Mouse (Mus musculus): Measurements from ENCODE around the gene Ackr3. TPM values are rescaled to one million over a fixed set of nuclear protein-coding genes. Genes with fewer than 3 reads are reported as not detected.

The Ackr3 gene
- total and polyA plus RNA-seq, 3 experiments: not detected

- no peaks in the 10 kb centered on the region for H3K27me3 ChIP-seq (ENCODE audit: control insufficient read depth in 1 of 2, insufficient read depth in 2 of 2, low read length in 2 of 2)
- no peak for DNase-seq (ENCODE audit: low read depth, low spot score)
- TF ChIP-seq MXI1 (IDR thresholded peaks at IDR 0.05; ENCODE audit: low read depth, low read length): no peak
- no peak for TF ChIP-seq HCFC1 (IDR thresholded peaks at IDR 0.05; ENCODE audit: low read depth, low read length)
- no peak for TF ChIP-seq MEF2A (IDR thresholded peaks at IDR 0.05; ENCODE audit: extremely low read depth, insufficient replicate concordance, low read depth, low read length, poor library complexity, severe bottlenecking)
- no peak for TF ChIP-seq CTCF (IDR thresholded peaks at IDR 0.05 in 2 of 3, conservative IDR thresholded peaks at IDR 0.05 in 1 of 3; ENCODE audit: control insufficient read depth in 1 of 3, insufficient read depth in 1 of 3, low read depth in 2 of 3, low read length in 3 of 3, poor library complexity in 1 of 3, severe bottlenecking in 1 of 3)
- no peak for TF ChIP-seq SIN3A (IDR thresholded peaks at IDR 0.05; ENCODE audit: low read length)
- TF ChIP-seq MAFK (IDR thresholded peaks at IDR 0.05; ENCODE audit: borderline replicate concordance, low read depth, low read length): no peak
- TF ChIP-seq BHLHE40 (IDR thresholded peaks at IDR 0.05; ENCODE audit: borderline replicate concordance, low read depth, low read length): no peak
- TF ChIP-seq ZMIZ1 (IDR thresholded peaks at IDR 0.05; ENCODE audit: low read depth, low read length): no peak
- TF ChIP-seq NELFE (IDR thresholded peaks at IDR 0.05; ENCODE audit: low read depth, low read length): no peak
- TF ChIP-seq POLR2A (IDR thresholded peaks at IDR 0.05; ENCODE audit: control insufficient read depth in 1 of 2, insufficient read depth in 1 of 2, low read depth in 1 of 2, low read length in 2 of 2, poor library complexity in 1 of 2): no peak
- no peaks in the 10 kb centered on the region for H3K9me3 ChIP-seq (replicated peaks; ENCODE audit: insufficient read depth, low read length)
- H3K79me2 ChIP-seq (ENCODE audit: control insufficient read depth, insufficient read depth, low read length, poor library complexity): no peaks in the 10 kb centered on the region
- H3K36me3 ChIP-seq (ENCODE audit: control insufficient read depth in 1 of 2, insufficient read depth in 2 of 2, low read length in 2 of 2): no peaks in the 10 kb centered on the region
- no peak overlapping the region for H3K27ac ChIP-seq (ENCODE audit: control insufficient read depth, low read depth, low read length)
- no peak overlapping the region for H3K9ac ChIP-seq (ENCODE audit: control insufficient read depth, low read depth, low read length, poor library complexity, severe bottlenecking)
- H3K4me3 ChIP-seq (ENCODE audit: control insufficient read depth in 1 of 2, insufficient read depth in 1 of 2, low read depth in 2 of 2, low read length in 2 of 2): no peak overlapping the region
- no peaks in the 10 kb centered on the region for H3K4me1 ChIP-seq (ENCODE audit: control insufficient read depth in 1 of 2, insufficient read depth in 2 of 2, low read length in 2 of 2)
Measured at GRCm38 (mm10) chr1:90202207-90202978, 1.4 kb upstream of the Ackr3 start.

GRCm38 (mm10) chr1:90203341-90203740, 439 bp upstream of the Ackr3 start:
- no peak for TF ChIP-seq TBP (IDR thresholded peaks at IDR 0.05; ENCODE audit: low read depth, low read length)
- TF ChIP-seq GATA1 (IDR thresholded peaks at IDR 0.05; ENCODE audit: low read depth, low read length): no peak
- TF ChIP-seq NELFE (IDR thresholded peaks at IDR 0.05; ENCODE audit: low read depth, low read length): no peak
- TF ChIP-seq ELF1 (IDR thresholded peaks at IDR 0.05; ENCODE audit: low read depth, low read length): no peak
- TF ChIP-seq BHLHE40 (IDR thresholded peaks at IDR 0.05; ENCODE audit: borderline replicate concordance, low read depth, low read length): no peak
- TF ChIP-seq ZMIZ1 (IDR thresholded peaks at IDR 0.05; ENCODE audit: low read depth, low read length): no peak
- TF ChIP-seq USF1 (IDR thresholded peaks at IDR 0.05; ENCODE audit: low read depth, low read length): no peak
- TF ChIP-seq JUND (IDR thresholded peaks at IDR 0.05; ENCODE audit: low read depth, low read length): no peak
- no peak for TF ChIP-seq RCOR1 (IDR thresholded peaks at IDR 0.05; ENCODE audit: low read depth, low read length)
- TF ChIP-seq MXI1 (IDR thresholded peaks at IDR 0.05; ENCODE audit: low read depth, low read length): no peak
- no peak for TF ChIP-seq CHD1 (IDR thresholded peaks at IDR 0.05; ENCODE audit: low read depth, low read length)
- TF ChIP-seq KAT2A (conservative IDR thresholded peaks at IDR 0.05; ENCODE audit: low read depth, low read length): no peak
- TF ChIP-seq TCF12 (IDR thresholded peaks at IDR 0.05; ENCODE audit: low read depth, low read length): no peak
- no peak for TF ChIP-seq USF2 (IDR thresholded peaks at IDR 0.05; ENCODE audit: borderline replicate concordance in 1 of 2, insufficient read depth in 1 of 2, low read depth in 1 of 2, low read length in 2 of 2)
- no peak for TF ChIP-seq MAFK (IDR thresholded peaks at IDR 0.05; ENCODE audit: borderline replicate concordance, low read depth, low read length)
- TF ChIP-seq TAL1 (IDR thresholded peaks at IDR 0.05; ENCODE audit: low read length): no peak
- TF ChIP-seq POLR2AphosphoS5 (IDR thresholded peaks at IDR 0.05; ENCODE audit: borderline replicate concordance, low read depth, low read length): no peak
- TF ChIP-seq ZNF384 (IDR thresholded peaks at IDR 0.05; ENCODE audit: low read depth, low read length): no peak
- TF ChIP-seq EP300 (IDR thresholded peaks at IDR 0.05; ENCODE audit: low read depth in 1 of 2, low read length in 2 of 2): no peak
- Histone ChIP-seq H3K36me3 (ENCODE audit: control insufficient read depth in 1 of 2, insufficient read depth in 2 of 2, low read length in 2 of 2) (no peaks in the 10 kb centered on the region), H3K9ac (ENCODE audit: control insufficient read depth, low read depth, low read length, poor library complexity, severe bottlenecking) (no peak overlapping the region), H3K79me2 (ENCODE audit: control insufficient read depth, insufficient read depth, low read length, poor library complexity) (no peaks in the 10 kb centered on the region), H3K27ac (ENCODE audit: control insufficient read depth, low read depth, low read length) (no peak overlapping the region), H3K4me1 (ENCODE audit: control insufficient read depth in 1 of 2, insufficient read depth in 2 of 2, low read length in 2 of 2) (no peaks in the 10 kb centered on the region), H3K27me3 (ENCODE audit: control insufficient read depth in 1 of 2, insufficient read depth in 2 of 2, low read length in 2 of 2) (no peaks in the 10 kb centered on the region), H3K4me3 (ENCODE audit: control insufficient read depth in 1 of 2, insufficient read depth in 1 of 2, low read depth in 2 of 2, low read length in 2 of 2) (no peak overlapping the region), H3K9me3 (replicated peaks; ENCODE audit: insufficient read depth, low read length) (no peaks in the 10 kb centered on the region)
- no peak for DNase-seq (ENCODE audit: low read depth, low spot score)

Data from MEL (cell line).